Mouse (Mus musculus) common myeloid progenitor, adult 5-6 weeks (primary cell): Measurements from ENCODE around the gene Enpp7. TPM values are rescaled to one million over a fixed set of nuclear protein-coding genes. Genes with fewer than 3 reads are reported as not detected.

Experiments
- ATAC-seq: replicated peaks from 2 replicates; pipeline ENCODE4 v1.8.0; 2016; ENCODE audit warnings: low read depth, mild to moderate bottlenecking, moderate TSS enrichment, inconsistent platforms; ENCODE audit not compliant: poor library complexity, severe bottlenecking
- total RNA-seq: library from RNA; stranded (forward); fragments of 200-1000, 187-1606 nt; gene quantifications from 2 replicates; pipeline ENCODE4 v1.2.3, GENCODE M21; 2017

The Enpp7 gene
- total RNA-seq: not detected in 2 replicates

DNA sequence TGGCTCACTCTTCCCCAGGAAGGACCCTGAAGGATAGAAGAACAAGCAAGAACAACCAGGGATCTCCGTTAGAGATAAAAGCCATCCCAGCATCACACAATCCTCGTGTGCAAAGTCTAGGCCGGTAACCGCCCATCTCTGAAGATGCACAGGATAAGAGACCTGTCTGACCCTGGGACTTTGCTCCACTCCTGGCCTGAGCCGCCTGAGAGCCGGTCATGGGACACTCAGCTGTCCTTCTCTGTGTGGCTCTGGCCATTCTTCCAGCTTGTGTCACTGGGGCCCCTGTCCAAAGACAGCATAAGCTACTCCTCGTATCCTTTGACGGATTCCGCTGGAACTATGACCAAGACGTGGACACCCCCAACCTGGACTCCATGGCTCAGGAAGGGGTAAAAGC lies at the start of gene Enpp7:
Enpp7 (plus strand) TSS at position 190 of the 400 bp plus-strand sequence.
- ATAC-seq: no peak

- ATAC-seq: no peak
These were observed 48.3 kb upstream of the Enpp7 start for GRCm38 (mm10) chr11:118939731-118940130.

DNA sequence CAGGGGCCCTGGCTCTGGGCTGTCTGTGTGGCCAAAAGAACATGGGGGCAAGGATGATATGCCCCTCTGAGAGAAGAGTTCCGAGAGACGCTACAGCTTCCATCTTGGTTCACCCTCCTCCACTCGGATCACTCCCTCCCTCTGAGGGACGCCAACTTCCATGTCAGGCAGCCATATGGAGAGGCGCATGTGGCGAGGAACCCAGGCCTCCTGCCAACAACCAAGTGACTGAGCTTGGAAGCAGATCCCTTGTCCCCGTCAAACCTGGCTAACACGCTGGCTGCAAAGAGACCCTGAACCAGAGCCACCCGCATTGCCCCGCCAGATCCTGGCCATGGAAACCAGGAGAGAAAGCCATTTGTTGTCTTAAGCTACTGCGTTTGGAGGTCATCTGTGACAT lies 47.4 kb upstream of the Enpp7 start:
- ATAC-seq: no peak

DNA sequence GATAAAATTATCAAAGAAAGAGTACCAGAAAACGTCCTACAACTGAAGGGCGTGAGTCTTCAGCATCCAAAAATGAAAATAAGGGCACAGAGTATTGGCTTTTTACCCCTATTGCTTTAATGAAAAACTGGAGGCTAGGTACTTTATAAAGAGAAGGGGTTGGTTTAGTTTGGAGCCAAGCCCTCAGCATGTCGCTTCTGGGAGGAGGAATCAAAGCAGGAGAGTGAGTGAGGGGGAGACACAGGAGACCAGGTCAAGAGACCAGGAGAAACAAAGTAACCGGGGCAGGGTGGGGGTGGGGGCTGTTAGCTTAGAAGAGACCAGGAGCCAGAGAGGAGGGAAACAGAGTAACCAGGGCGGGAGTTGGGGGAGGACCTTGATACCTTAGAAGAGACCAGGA lies 46.7 kb upstream of the Enpp7 start:
- ATAC-seq: no peak

DNA sequence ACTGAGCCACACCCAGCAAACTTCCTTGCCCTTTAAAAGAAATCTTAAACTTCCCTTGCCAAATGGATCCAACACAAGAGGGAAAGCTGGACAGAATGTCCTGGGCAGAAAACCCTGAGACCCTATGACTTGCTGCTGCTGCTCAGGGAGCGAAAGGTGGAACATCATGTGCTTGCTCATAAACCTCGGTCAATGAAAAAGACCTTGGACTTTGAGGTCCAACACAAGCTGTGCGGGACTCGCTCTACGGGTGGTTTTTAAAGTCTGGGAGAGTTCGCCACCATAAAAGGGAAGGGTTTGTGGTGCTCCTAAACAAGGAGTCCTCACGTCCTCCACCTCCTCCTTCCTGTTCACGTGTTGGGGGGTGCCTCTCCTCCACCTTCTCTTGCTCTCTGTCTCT lies 42.1 kb upstream of the Enpp7 start:
- ATAC-seq: no peak

DNA sequence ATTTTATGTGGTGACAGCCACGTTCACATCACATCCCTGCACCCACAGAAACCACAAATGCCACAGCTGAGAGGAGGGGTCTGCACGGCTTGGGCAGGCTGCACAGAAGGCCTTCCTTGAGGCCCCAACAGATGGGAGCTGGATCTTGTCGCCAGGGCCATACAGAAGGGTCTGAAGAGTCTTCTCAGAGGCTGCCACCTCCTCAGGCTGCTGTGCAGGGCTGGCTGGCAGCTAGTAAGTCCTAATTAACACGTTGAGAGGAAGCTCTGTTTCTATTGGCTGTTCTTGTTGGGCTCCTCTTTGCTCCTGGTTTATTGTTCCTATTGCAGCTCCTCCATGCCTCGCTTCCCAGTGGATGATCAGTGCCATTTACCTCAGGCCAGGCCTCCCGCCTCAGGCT lies 33.0 kb upstream of the Enpp7 start:
- ATAC-seq: no peak

DNA sequence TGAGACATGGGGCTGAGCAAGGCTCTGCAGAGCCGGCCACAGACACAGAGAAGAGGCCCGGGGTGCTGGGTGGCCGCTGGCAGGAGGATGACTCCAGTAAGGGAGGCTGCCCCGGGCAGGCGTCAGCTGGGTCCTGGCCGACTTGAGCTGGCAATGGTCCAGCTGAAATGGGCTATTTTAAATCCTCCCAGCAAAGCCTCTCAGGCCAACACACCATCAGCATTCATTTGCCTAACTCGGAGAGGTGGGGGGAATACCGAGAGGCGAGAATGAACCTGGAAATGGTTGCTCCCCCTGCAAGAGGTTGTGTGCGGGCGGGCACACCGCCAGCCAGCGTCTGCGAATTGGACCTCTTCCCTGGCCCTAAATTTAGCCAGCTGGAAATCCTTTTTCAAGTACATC lies 30.9 kb upstream of the Enpp7 start:
- ATAC-seq: no peak

GRCm38 (mm10) chr11:118960649-118961048 lies 27.3 kb upstream of the Enpp7 start:
- no peak for ATAC-seq

- ATAC-seq: no peak
These were observed 25.5 kb upstream of the Enpp7 start for GRCm38 (mm10) chr11:118962478-118962877.

- ATAC-seq: no peak
These were observed 24.1 kb upstream of the Enpp7 start for GRCm38 (mm10) chr11:118963926-118964325.

GRCm38 (mm10) chr11:118965078-118965477 lies 22.9 kb upstream of the Enpp7 start:
- no peak for ATAC-seq

GRCm38 (mm10) chr11:118971470-118972034 lies 16.4 kb upstream of the Enpp7 start:
- ATAC-seq: peak; percentile 65

- no peak for ATAC-seq
These were observed 15.3 kb upstream of the Enpp7 start for GRCm38 (mm10) chr11:118972431-118973377.

DNA sequence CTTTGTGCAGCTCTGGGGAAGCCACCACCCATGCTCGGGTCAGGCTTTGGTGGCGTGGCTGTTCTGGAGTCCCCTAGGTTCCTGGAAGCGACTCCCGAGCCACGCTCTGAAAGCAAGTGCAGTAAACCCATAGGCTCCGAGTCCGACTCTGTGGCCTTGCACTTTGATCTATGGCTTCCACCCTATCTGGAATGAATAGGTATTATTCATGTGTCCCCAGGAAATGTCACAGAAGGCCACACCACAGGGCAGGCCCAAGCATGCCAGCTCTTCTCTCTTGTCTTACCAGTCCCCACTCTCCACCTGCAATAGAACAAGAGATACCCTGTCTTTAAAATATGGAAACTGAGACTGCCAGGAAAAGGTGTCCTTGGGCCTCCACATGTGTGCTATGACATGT lies 13.6 kb upstream of the Enpp7 start:
- no peak for ATAC-seq

- ATAC-seq: peak; percentile 34; the same call in 1 of the 2 replicates
These were observed 12.6 kb upstream of the Enpp7 start for GRCm38 (mm10) chr11:118975427-118975826.

DNA sequence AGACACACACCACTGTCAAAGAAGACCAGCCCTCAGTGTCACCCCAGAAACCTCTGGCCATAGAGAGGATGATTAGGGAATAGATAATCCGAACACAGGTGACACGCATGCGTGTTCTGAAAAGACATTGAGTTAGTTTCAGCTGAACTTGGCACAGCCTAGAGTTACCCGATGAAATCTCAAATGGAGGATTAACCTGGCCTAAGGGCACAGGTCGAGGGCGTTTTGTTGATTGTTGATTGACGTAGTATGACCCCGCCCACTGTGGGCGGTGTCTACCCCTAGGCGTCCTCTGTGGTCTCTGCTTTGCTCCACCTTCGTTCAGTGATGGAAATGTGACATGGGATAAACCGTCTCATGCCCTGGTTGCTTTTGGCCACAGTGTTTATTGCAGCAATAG lies 12.1 kb upstream of the Enpp7 start:
- ATAC-seq: peak; percentile 24; the same call in 1 of the 2 replicates

- peak; percentile 69 for ATAC-seq
These were observed 7.6 kb upstream of the Enpp7 start for GRCm38 (mm10) chr11:118980388-118980787.

- ATAC-seq: peak; percentile 72
These were observed 6.8 kb upstream of the Enpp7 start for GRCm38 (mm10) chr11:118981012-118981776.

DNA sequence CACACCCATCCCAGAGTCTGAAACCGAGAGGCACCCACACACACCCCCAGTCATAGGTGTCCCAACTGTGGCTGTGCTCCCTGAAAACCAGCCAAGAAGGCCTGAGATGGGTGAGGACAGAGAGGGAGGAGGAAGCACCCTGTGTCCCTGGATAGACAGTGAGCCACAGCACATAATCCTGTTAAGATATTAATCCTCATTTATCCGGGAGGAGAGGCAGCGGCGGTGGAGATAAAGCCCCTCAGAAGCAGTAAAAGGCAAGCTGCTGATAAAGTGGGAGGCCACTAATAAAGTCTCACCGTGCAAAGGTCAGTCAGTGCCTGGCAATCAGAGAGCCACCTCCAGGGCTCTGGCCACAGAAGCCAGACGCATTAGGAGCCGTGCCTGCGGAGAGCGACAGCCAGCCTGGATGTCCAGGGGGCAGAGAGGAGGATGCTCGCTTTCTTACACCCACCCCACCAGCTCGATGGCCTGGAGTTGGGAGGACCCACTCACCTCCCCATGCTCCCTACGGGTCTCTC lies 5.3 kb upstream of the Enpp7 start:
- ATAC-seq: no peak

DNA sequence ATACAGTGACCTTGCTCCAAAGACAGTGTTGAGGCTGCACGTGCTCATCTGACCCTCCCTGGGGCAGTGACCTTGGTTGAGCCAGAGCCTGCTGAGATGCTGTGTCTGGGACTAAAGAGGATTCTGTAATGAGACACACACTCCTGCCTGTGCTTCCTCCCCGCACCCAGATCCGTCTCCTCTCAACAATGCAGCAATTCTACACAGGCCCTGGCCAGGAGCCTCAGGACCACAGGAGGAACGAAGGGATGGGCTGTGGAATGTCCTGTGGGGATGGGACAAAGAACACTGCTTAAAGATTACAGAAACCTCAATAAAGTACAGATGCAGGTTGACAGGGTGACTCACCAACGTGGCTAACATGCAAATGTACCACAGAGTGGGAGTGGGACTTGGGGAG lies 2.4 kb upstream of the Enpp7 start:
- no peak for ATAC-seq
